Mouse (Mus musculus) embryonic facial prominence, embryonic 14.5 days (tissue): Measurements from ENCODE around the gene Klrc1. TPM values are rescaled to one million over a fixed set of nuclear protein-coding genes. Genes with fewer than 3 reads are reported as not detected.
"Not testable (repeated sequence)": the region's sequence is repeated elsewhere in the genome, so short reads cannot be mapped to it uniquely, and the experiment has no call there.

Source experiments
- ATAC-seq: fragments of 200-750 bp; cut with Nextera tagmentation; 2 replicates; pipeline ENCODE4 v1.8.0; 2017; ENCODE audit warnings: low read depth, moderate number of reproducible peaks, moderate TSS enrichment
- DNase-seq: peaks from one replicate; pipeline ENCODE4 v3.0.0-alpha.2; 2015; ENCODE audit warnings: low spot score
- H3K27ac ChIP-seq: fragments of 300-500 bp; sonication (generic); replicated peaks from 2 replicates; pipeline ENCODE4 v1.5.1; 2014; ENCODE audit warnings: low read depth, mild to moderate bottlenecking, low read length, moderate library complexity
- H3K27me3 ChIP-seq: fragments of 300-500 bp; sonication (generic); replicated peaks from 2 replicates; pipeline ENCODE4 v1.6.1; 2014; ENCODE audit warnings: low read length; ENCODE audit not compliant: control insufficient read depth, insufficient read depth
- H3K36me3 ChIP-seq: fragments of 300-500 bp; sonication (generic); 2 replicates; pipeline ENCODE4 v1.6.1; 2014; ENCODE audit warnings: low read length, mixed read lengths; ENCODE audit not compliant: control insufficient read depth, insufficient read depth
- H3K4me1 ChIP-seq: fragments of 300-500 bp; sonication (generic); 2 replicates; pipeline ENCODE4 v1.6.1; 2014; ENCODE audit warnings: antibody characterized with exemption, low read length; ENCODE audit not compliant: control insufficient read depth, insufficient read depth
- H3K4me2 ChIP-seq: fragments of 300-500 bp; sonication (generic); 2 replicates; pipeline ENCODE4 v1.6.1; 2014; ENCODE audit warnings: low read depth, mild to moderate bottlenecking, low read length, moderate library complexity, mixed read lengths
- H3K4me3 ChIP-seq: fragments of 300-500 bp; sonication (generic); 2 replicates; pipeline ENCODE4 v1.5.1; 2014; ENCODE audit warnings: low read depth, mild to moderate bottlenecking, low read length
- H3K9ac ChIP-seq: fragments of 300-500 bp; sonication (generic); 2 replicates; pipeline ENCODE4 v1.6.1; 2014; ENCODE audit warnings: low read depth, mild to moderate bottlenecking, low read length, moderate library complexity, mixed read lengths
- H3K9me3 ChIP-seq: fragments of 300-500 bp; sonication (generic); 2 replicates; pipeline ENCODE4 v1.6.1; 2016; ENCODE audit warnings: low read length; ENCODE audit not compliant: control insufficient read depth
- WGBS: fragments of 180-500 bp; shearing (Covaris S2); extraction: QIAGEN DNeasy Blood & Tissue Kit; methylation state at CpG from one replicate; pipeline ENCODE4 v1.1.7; 2014; 5-methylcytosine and 5-hydroxymethylcytosine counted together
- polyA plus RNA-seq: library from polyadenylated mRNA; unstranded; fragments of >200 nt; fragmentation: Nextera tagmentation; extraction: Ambion mirVana; gene quantifications from 2 replicates; pipeline ENCODE4 v1.2.1, GENCODE M21; 2014

Klrc1 gene
- not detected in 2 replicates for polyA plus RNA-seq

DNA sequence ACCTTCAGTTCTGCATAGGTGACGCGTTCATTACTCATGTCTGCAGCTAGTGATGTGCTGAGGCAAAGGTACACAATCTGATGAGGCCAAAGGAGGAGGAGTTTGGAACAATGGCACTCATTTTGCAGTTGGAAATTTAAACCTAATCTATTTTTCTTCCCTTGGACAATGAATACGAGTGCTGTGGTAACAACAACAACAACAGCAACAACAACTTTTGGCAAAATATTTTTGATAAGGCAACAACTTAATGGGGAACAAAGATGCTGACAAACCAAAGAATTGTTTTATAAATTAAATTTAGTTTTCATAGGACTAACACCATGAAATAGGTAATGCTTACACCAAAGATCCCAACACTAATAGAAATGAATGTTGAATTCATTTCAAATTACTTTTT is at the start of gene Klrc1:
Klrc1 (minus strand) TSS at position 101 of the 400 bp plus-strand sequence.
- Histone ChIP-seq H3K36me3 (no peaks in the 10 kb centered on the region), H3K4me2 (no peak within 1 kb of the TSS), H3K4me3 (no peak within 1 kb of the TSS), H3K27me3 (no peaks in the 10 kb centered on the region), H3K9ac (no peak within 1 kb of the TSS), H3K27ac (no peak within 1 kb of the TSS), H3K4me1 (no peaks in the 10 kb centered on the region), H3K9me3 (no peaks in the 10 kb centered on the region)
- DNase-seq = no peak
- WGBS = 71% methylated on average over 3 of the region's 3 CpGs
- no peak for ATAC-seq

DNA sequence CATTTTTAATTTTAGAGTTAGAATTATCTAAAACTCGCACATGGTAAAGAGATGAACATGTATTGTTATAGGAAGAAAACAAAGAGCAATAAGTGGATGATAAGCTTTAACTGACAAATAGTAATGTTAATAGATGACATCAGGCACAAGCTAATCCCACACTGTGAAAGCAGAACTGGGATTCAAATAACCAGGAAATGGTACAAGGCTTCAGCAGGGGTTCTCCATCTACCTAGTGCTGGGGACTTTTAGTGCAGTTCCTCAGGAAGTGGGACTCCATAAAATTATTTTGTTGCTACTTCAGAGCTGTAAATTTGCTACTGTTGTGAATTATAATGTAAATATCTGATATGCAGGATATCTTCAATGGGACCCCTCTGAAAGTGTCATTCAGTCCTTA is 48.5 kb upstream of the Klrc1 start:
- Histone ChIP-seq H3K9me3 (no peaks in the 10 kb centered on the region), H3K27ac (no peak overlapping the region), H3K36me3 (no peaks in the 10 kb centered on the region), H3K27me3 (no peaks in the 10 kb centered on the region), H3K4me2 (no peak overlapping the region), H3K4me3 (no peak overlapping the region), H3K9ac (no peak overlapping the region), H3K4me1 (no peaks in the 10 kb centered on the region)
- no peak for DNase-seq
- ATAC-seq = no peak
- 82% methylated on average over 1 of the region's 1 CpGs for WGBS

DNA sequence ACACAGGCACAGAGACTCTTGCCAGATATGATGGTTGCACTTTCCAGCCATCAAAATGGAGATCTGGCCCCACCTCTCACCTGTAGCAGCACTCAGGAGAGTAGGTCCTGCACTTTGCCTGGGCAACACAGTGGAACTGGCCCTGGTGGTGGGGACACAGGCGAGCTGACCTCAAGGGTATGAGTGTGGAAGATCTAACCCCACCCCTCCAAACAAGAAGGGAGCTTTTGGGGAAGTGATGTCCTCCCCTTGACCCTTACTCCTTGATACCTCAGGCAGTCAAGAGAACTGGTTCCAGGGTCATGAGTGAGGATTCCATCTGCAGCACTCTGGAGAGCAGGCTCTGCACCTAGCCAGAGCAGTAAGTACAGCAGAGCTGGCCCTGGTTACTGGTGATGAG is 42.6 kb upstream of the Klrc1 start:
- H3K4me2 ChIP-seq = no peak overlapping the region
- H3K27me3 ChIP-seq = no peaks in the 10 kb centered on the region
- H3K27ac ChIP-seq = no peak overlapping the region
- DNase-seq (no peak), ATAC-seq (no peak)
- no peaks in the 10 kb centered on the region for H3K36me3 ChIP-seq
- no peak overlapping the region for H3K4me3 ChIP-seq
- H3K9me3 ChIP-seq = no peaks in the 10 kb centered on the region
- H3K9ac ChIP-seq = no peak overlapping the region
- whole genome bisulfite sequencing = 53% methylated on average over 1 of the region's 1 CpGs
- no peaks in the 10 kb centered on the region for H3K4me1 ChIP-seq

DNA sequence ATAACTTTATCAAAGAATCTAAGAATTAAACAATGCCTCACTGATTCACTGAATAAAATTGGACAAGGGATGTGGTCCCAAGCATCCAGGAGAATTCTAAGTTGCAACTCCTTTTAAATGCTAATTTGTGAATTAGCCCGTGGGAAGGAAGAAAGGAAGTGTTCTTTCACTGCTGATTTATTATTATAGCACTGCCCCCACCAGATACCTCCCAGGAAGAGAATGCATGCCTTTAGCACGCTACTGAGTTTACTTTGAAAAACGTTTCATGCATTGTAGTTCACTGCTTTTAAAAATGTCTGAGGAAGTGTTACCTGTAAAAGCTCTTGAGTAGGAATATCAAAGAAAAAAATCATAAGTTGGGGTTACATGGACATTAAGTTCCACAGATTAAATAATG is 41.7 kb upstream of the Klrc1 start:
- H3K9me3 ChIP-seq = no peaks in the 10 kb centered on the region
- H3K27ac ChIP-seq = no peak overlapping the region
- H3K36me3 ChIP-seq = no peaks in the 10 kb centered on the region
- no peak overlapping the region for H3K9ac ChIP-seq
- no peak for DNase-seq
- WGBS = 35% methylated on average over 3 of the region's 3 CpGs
- ATAC-seq = no peak
- H3K4me2 ChIP-seq = no peak overlapping the region
- no peaks in the 10 kb centered on the region for H3K27me3 ChIP-seq
- no peak overlapping the region for H3K4me3 ChIP-seq
- no peaks in the 10 kb centered on the region for H3K4me1 ChIP-seq

DNA sequence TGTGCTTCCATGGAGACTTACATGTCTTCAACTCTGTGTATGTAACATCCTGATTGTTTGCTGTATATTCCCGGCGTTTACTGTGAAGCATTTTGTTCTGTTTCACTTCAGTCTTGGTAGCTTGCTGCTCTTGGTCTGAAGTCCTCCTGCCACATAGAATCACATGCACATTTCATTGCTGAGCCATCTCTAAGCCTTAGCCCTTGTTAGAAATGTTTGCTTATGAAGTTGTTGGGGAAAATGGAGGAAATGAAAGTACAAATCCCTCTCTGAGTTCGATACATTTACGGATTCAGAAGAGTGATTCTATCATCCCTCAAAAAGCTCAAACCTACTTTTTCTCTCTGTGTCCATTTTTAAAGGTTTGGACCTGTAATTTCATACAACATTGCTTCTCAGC is 38.3 kb upstream of the Klrc1 start, which contains the start of gene Klri1:
Klri1 (minus strand) TSS at position 101 of the 400 bp plus-strand sequence.
- no peak within 1 kb of the TSS for H3K27ac ChIP-seq
- DNase-seq (no peak), ATAC-seq (no peak)
- H3K36me3 ChIP-seq = no peaks in the 10 kb centered on the region
- H3K9ac ChIP-seq = no peak within 1 kb of the TSS
- H3K4me3 ChIP-seq = no peak within 1 kb of the TSS
- no peaks in the 10 kb centered on the region for H3K9me3 ChIP-seq
- 91% methylated on average over 4 of the region's 4 CpGs for WGBS
- no peak within 1 kb of the TSS for H3K4me2 ChIP-seq
- no peaks in the 10 kb centered on the region for H3K4me1 ChIP-seq
- H3K27me3 ChIP-seq = no peaks in the 10 kb centered on the region

DNA sequence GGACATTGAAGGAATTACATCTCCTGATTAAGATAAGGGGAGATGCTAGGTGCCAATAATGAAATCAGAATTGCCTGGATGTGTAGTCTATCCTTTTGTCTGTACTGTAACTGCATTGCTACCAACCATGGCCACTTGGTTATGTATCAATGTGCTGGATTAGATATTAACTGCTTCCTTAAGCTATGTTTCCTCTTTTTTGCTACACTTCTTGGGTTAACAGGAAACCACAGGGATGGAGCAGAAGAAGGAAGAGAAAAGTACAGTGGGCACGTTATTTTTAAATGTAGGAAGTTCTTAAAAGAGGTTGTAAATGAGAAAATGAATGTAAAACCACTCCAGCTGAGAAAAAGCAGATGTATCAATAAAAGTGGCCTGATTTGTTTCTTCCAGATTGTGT is 34.8 kb upstream of the Klrc1 start:
- H3K9me3 ChIP-seq = no peaks in the 10 kb centered on the region
- no peaks in the 10 kb centered on the region for H3K4me1 ChIP-seq
- H3K27ac ChIP-seq = no peak overlapping the region
- H3K4me2 ChIP-seq = no peak overlapping the region
- WGBS = 25% methylated on average over 1 of the region's 1 CpGs
- no peak overlapping the region for H3K9ac ChIP-seq
- DNase-seq = no peak
- H3K27me3 ChIP-seq = no peaks in the 10 kb centered on the region
- no peaks in the 10 kb centered on the region for H3K36me3 ChIP-seq
- H3K4me3 ChIP-seq = no peak overlapping the region
- ATAC-seq = no peak

DNA sequence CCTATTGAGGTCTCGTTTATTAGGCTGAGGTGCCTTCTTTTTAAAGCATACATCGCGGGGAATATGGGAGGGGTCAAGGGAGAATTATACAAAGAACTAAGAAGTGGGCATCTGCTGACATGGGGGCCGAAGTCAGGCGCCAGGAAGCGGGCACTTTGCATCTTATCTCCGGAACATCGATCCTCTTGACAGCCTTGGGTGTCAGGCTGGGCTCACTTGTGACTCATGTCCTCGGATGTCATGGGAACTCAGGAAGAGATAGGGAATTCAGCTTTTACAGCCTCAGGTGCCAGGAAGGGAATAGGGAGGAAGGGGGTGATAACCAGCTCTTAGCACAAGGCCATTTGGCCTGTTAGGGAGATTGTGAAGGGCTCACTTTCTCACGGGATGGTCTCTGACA is 12.7 kb upstream of the Klrc1 start:
- H3K36me3 ChIP-seq, H3K9ac ChIP-seq, H3K27ac ChIP-seq, ATAC-seq, H3K4me2 ChIP-seq, H3K4me3 ChIP-seq, H3K27me3 ChIP-seq, H3K9me3 ChIP-seq, DNase-seq, H3K4me1 ChIP-seq: not testable (repeated sequence)
- 85% methylated on average over 10 of the region's 10 CpGs for WGBS

DNA sequence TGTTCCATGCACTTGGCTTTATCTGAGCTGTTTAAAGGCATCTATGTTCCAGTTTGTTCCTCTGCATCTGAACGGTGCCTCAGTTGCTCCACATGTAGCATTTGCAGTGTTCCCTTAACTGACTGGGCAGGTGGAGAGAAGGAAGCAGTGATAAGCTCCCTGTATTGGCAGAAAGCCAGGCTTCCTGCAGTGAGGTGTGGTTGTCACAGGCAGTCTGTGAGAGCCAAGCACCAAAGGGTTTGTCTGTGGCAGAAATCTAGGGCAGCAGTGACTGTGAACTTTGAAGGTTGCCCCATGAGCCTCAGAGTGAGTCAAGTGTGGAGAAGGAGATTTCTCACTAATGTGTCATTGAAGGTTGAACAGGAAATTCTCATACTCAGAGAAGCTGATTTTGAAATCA is 1.6 kb upstream of the Klrc1 start:
- H3K4me3 ChIP-seq = no peak overlapping the region
- H3K9ac ChIP-seq = no peak overlapping the region
- no peaks in the 10 kb centered on the region for H3K4me1 ChIP-seq
- H3K4me2 ChIP-seq = no peak overlapping the region
- no peaks in the 10 kb centered on the region for H3K27me3 ChIP-seq
- H3K36me3 ChIP-seq = no peaks in the 10 kb centered on the region
- no peaks in the 10 kb centered on the region for H3K9me3 ChIP-seq
- WGBS = 64% methylated on average over 1 of the region's 1 CpGs
- ATAC-seq (no peak), DNase-seq (peak; percentile 3)
- no peak overlapping the region for H3K27ac ChIP-seq

DNA sequence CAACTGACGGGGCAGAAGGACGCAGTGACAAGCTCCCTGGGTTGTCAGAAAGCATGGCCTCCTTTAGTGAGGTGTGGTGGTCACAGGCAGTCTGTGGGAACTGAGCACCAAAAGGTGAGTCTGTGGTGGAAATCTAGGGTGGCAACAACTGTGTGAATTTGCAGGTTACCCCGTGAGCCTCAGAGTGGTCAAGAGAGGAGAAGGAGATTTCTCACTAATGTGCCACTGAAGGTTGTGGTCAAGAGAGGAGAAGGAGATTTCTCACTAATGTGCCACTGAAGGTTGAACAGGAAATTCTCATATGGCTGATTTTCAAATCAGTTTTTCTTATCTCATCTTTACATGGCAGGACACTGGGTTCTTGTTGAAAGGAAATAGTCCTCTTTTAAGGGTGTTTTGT is 17.5 kb downstream of the Klrc1 start:
- no CpG with 5 or more reads among the region's 3 CpGs for WGBS
- H3K4me2 ChIP-seq, ATAC-seq, H3K9ac ChIP-seq, DNase-seq, H3K27ac ChIP-seq, H3K36me3 ChIP-seq, H3K4me3 ChIP-seq, H3K27me3 ChIP-seq, H3K4me1 ChIP-seq, H3K9me3 ChIP-seq: not testable (repeated sequence)
